In the genomic region with DNA sequence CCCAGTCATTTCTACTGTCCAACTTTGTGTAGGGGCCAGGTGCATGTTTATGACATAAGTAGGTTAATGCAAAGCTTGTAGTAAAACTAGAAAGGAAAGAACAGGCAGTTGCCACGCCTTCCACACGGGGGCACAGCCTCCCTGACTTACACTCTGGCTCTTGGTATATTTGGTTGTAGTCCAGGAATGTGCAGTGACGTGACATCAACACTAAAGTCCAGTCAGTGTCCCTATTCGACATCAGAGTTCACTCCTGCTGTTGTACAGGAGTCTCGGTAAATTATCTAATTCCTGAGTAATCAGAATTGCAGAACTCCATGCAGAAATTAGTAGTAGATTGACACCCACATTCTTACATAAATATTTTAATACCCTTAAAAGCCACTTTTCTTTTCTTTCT, we compare ENCODE assay signal across 22 mouse cellular contexts. TPM values are rescaled to one million over a fixed set of nuclear protein-coding genes. Genes with fewer than 3 reads are reported as not detected.
DNase-seq lines count a peak whose midpoint lies in the region; ATAC-seq and TF ChIP-seq lines count a peak whose summit lies in the region.
"Had no signal": no experiment of that assay in that cellular context is flagged by ENCODE, and none has a peak within 500 bp of the region (broad histone marks: within the 10 kb centered on the region; RNA-seq: fewer than 3 reads in every experiment).

No protein-coding gene starts in this region.

- peak; percentile 17 for DNase-seq in adrenal gland, postnatal 14 days
- DNase-seq in adrenal gland, postnatal 25 days, result no peak
- DNase-seq in kidney, adult 2 months, result peak; percentile 72
- DNase-seq in urinary bladder, postnatal 4 days (ENCODE audit: low spot score in 2 of 2), result peak; percentile 5 to 22
- DNase-seq in urinary bladder, postnatal 36 days (ENCODE audit: low spot score in 2 of 2), result no peak
- DNase-seq in cerebellum, adult 9-11 months, result no peak
- DNase-seq: cerebellum, adult 11-12 months; spleen, adult 18-20 months; thymus, postnatal 14 days had no signal

- peak; percentile 66 for TF ChIP-seq CTCF in kidney, adult 2 months (conservative IDR thresholded peaks at IDR 0.05; ENCODE audit: insufficient read depth, insufficient read length, low read depth, low read length)

- H3K4me2 ChIP-seq in kidney, embryonic 14.5 days (replicated peaks; ENCODE audit: low read depth, low read length), result no peak overlapping the region
- H3K4me2 ChIP-seq: embryonic facial prominence, embryonic 13.5 days; heart, embryonic 15.5 days; hindbrain, embryonic 15.5 days; liver, embryonic 11.5 days had no signal

- H3K27ac ChIP-seq in kidney, adult 2 months (ENCODE audit: insufficient read depth, low read depth, low read length), result no peak overlapping the region
- H3K27ac ChIP-seq in kidney, embryonic 14.5 days (ENCODE audit: low read depth, low read length), result no peak overlapping the region
- H3K27ac ChIP-seq: embryonic facial prominence, embryonic 13.5 days; forebrain, embryonic 10.5 days; heart, embryonic 15.5 days; hindbrain, embryonic 15.5 days had no signal

- H3K4me3 ChIP-seq in kidney, adult 2 months (ENCODE audit: insufficient read depth, low read depth, low read length), result no peak overlapping the region
- H3K4me3 ChIP-seq in kidney, embryonic 14.5 days (ENCODE audit: low read length), result no peak overlapping the region
- H3K4me3 ChIP-seq: embryonic facial prominence, embryonic 13.5 days; forebrain, embryonic 10.5 days; heart, embryonic 15.5 days; hindbrain, embryonic 15.5 days; myocyte had no signal

- peaks cover 19% of the 10 kb centered on the region for H3K36me3 ChIP-seq in kidney, adult 2 months (ENCODE audit: control insufficient read depth, insufficient read depth, low read length)
- H3K36me3 ChIP-seq in kidney, embryonic 14.5 days (ENCODE audit: control insufficient read depth, insufficient read depth, low read length), result peaks cover 81% of the 10 kb centered on the region

- ATAC-seq in kidney, embryonic 14.5 days (ENCODE audit: low FRiP score, low TSS enrichment), result no peak
- ATAC-seq in megakaryocyte, adult 5-6 weeks (ENCODE audit: poor library complexity, severe bottlenecking), result no peak

- WGBS in kidney, adult 2 months, result 53% methylated on average over 5 of the region's 5 CpGs
- 93% methylated on average over 5 of the region's 5 CpGs for WGBS in kidney, embryonic 14.5 days

- no peak for TF ChIP-seq POLR2A in kidney, adult 2 months (IDR thresholded peaks at IDR 0.05; ENCODE audit: low read depth, low read length)

- H3K9ac ChIP-seq in kidney, embryonic 14.5 days (ENCODE audit: low read depth, low read length), result no peak overlapping the region
- H3K9ac ChIP-seq: embryonic facial prominence, embryonic 13.5 days; heart, embryonic 15.5 days; hindbrain, embryonic 15.5 days had no signal

- H3K27me3 ChIP-seq in kidney, adult 2 months (replicated peaks; ENCODE audit: control insufficient read depth, insufficient read depth, low read length), result no peaks in the 10 kb centered on the region
- H3K27me3 ChIP-seq in kidney, embryonic 14.5 days (ENCODE audit: control insufficient read depth, insufficient read depth, low read length), result no peaks in the 10 kb centered on the region
- H3K27me3 ChIP-seq: embryonic facial prominence, embryonic 13.5 days; heart, embryonic 15.5 days; hindbrain, embryonic 15.5 days had no signal

- no peaks in the 10 kb centered on the region for H3K9me3 ChIP-seq in kidney, embryonic 14.5 days (ENCODE audit: control insufficient read depth, low read length)
- H3K9me3 ChIP-seq: embryonic facial prominence, embryonic 13.5 days; forebrain, embryonic 10.5 days; heart, embryonic 15.5 days; hindbrain, embryonic 15.5 days had no signal

- H3K4me1 ChIP-seq in kidney, adult 2 months (ENCODE audit: control insufficient read depth, insufficient read depth, low read length), result no peaks in the 10 kb centered on the region; the same call in 1 of the 2 replicates
- H3K4me1 ChIP-seq in kidney, embryonic 14.5 days (ENCODE audit: control insufficient read depth, insufficient read depth, low read length), result no peaks in the 10 kb centered on the region
- H3K4me1 ChIP-seq: embryonic facial prominence, embryonic 13.5 days; forebrain, embryonic 10.5 days; heart, embryonic 15.5 days; hindbrain, embryonic 15.5 days had no signal

RNA-seq across cellular contexts. Expression of a gene that starts 13.8 kb away (rescaled TPM):
- 46.8 and 51.4 TPM in 2 replicates for total RNA-seq in adrenal gland, postnatal 14 days (2021)
- total RNA-seq in adrenal gland, postnatal 25 days (2021), result 75.7 and 81.2 TPM in 2 replicates
- polyA plus RNA-seq in kidney, adult 2 months (2012; rRNA removed), result 8.0 and 10.4 TPM in 2 replicates
- 13.9 and 22.8 TPM in 2 replicates for polyA plus RNA-seq in kidney, embryonic 14.5 days (2014; fragmentation: Nextera tagmentation; extraction: Ambion mirVana)
- 27.8 and 29.3 TPM in 2 replicates for total RNA-seq in megakaryocyte, adult 5-6 weeks (2015)
- total RNA-seq in megakaryocyte, adult 5-6 weeks (2017), result 50.2 and 51.9 TPM in 2 replicates

RNA-seq across cellular contexts. Expression of a gene that starts 15.6 kb away (rescaled TPM):
- total RNA-seq in adrenal gland, postnatal 14 days (2021), result 0.67 and 0.83 TPM in 2 replicates
- 0.21 TPM in 1 of 2 replicates, not detected in the other for total RNA-seq in adrenal gland, postnatal 25 days (2021)
- 0.05 TPM in 1 of 2 replicates, not detected in the other for polyA plus RNA-seq in kidney, adult 2 months (2012; rRNA removed)
- not detected in 2 replicates for polyA plus RNA-seq in kidney, embryonic 14.5 days (2014; fragmentation: Nextera tagmentation; extraction: Ambion mirVana)
- total RNA-seq in megakaryocyte, adult 5-6 weeks (2015), result not detected in 2 replicates
- total RNA-seq in megakaryocyte, adult 5-6 weeks (2017), result not detected in 2 replicates
- total RNA-seq: common myeloid progenitor, adult 5-6 weeks; gastrocnemius, postnatal 4 days; neutrophil, adult 5-6 weeks had no signal
- polyA plus RNA-seq: heart, embryonic 15.5 days; liver, embryonic 11.5 days; lung, embryonic 16.5 days; myocyte; stomach, embryonic 16.5 days had no signal

RNA-seq across cellular contexts. Expression of a gene that starts 51.3 kb away (rescaled TPM):
- 64.7 and 75.4 TPM in 2 replicates for total RNA-seq in adrenal gland, postnatal 14 days (2021)
- 66.6 and 70.8 TPM in 2 replicates for total RNA-seq in adrenal gland, postnatal 25 days (2021)
- 14.5 and 19.3 TPM in 2 replicates for polyA plus RNA-seq in kidney, adult 2 months (2012; rRNA removed)
- 108 TPM in 2 replicates for polyA plus RNA-seq in kidney, embryonic 14.5 days (2014; fragmentation: Nextera tagmentation; extraction: Ambion mirVana)
- total RNA-seq in megakaryocyte, adult 5-6 weeks (2015), result 60.7 and 63.5 TPM in 2 replicates
- total RNA-seq in megakaryocyte, adult 5-6 weeks (2017), result 52.0 and 60.3 TPM in 2 replicates

Comparison
In these comparisons a context has a peak if more than half of its experiments do, and no peak if none do; other contexts are left out.
1. DNase-seq: peak in adrenal gland, postnatal 14 days (single experiment), kidney, adult 2 months (single experiment) and urinary bladder, postnatal 4 days (2 of 2); none in adrenal gland, postnatal 25 days (single experiment), urinary bladder, postnatal 36 days (0 of 2) and cerebellum, adult 9-11 months (single experiment).